Mouse (Mus musculus): ENCODE results near the gene Pde8a. TPM values are rescaled to one million over a fixed set of nuclear protein-coding genes. Genes with fewer than 3 reads are reported as not detected.

Gene Pde8a
- polyA plus RNA-seq, 1 experiment from 2014 or later: 6.5 TPM

DNA sequence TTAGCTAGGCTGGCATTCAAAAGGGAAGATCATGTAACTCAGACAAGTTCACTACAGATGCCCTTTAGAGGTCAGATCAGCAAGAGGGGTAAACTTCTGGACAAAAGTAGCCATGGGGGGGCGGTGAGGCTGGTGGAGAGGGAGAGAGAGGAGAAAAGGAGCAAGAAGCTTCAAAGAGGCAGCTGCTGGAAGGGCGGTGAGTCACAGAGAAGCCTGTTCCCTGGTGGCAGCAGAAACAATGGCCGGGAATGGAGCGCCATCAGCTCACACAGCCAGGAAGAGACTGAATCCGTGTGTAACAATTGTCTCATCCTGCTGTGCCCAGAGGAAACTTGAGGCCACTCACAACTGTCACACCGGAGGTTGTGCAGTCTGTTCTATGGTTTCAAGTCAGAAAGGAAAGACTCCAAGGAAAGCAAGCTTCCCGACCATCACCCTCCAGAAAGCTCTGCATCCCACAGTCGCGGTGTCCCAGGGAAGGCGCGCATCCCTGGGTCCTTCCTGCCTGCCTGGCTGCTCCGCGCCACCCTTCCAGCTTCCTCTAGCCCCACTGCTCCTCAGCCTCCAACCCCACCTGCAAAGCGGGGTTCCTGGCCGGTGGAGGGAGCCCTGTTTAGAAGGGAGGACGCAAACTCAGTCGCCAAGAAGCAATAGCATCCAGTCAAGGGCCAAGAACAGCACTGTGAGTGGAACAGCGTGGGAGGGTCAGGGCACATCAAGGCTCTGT, 122.5 kb downstream of the Pde8a start:
- Histone ChIP-seq H3K4me3 (ENCODE audit: low read depth, low read length) (no peak overlapping the region), H3K4me2 (replicated peaks; ENCODE audit: low read depth, low read length) (0 out of 2 replicates have a peak overlapping the region, but pooled peaks have one; percentile 19), H3K9ac (replicated peaks; ENCODE audit: low read depth) (no peak overlapping the region), H3K27ac (ENCODE audit: low read length) (peak overlapping the region; percentile 73), H3K4me1 (ENCODE audit: insufficient read depth, low read depth, low read length) (no peaks in the 10 kb centered on the region), H3K27me3 (replicated peaks; ENCODE audit: insufficient read depth, low read length) (no peaks in the 10 kb centered on the region), H3K36me3 (ENCODE audit: insufficient read depth, low read length) (peaks cover 14% of the 10 kb centered on the region; the same call in 1 of the 2 replicates), H3K9me3 (ENCODE audit: low read length) (no peaks in the 10 kb centered on the region)
- TF ChIP-seq EP300 (IDR thresholded peaks at IDR 0.05): no peak
- peak; percentile 37 for TF ChIP-seq CTCF (IDR thresholded peaks at IDR 0.05)
- DNase-seq (ENCODE audit: low spot score): peak; percentile 63
- 63% methylated on average over 18 of the region's 18 CpGs for WGBS
- peak; percentile 86 for ATAC-seq

DNA sequence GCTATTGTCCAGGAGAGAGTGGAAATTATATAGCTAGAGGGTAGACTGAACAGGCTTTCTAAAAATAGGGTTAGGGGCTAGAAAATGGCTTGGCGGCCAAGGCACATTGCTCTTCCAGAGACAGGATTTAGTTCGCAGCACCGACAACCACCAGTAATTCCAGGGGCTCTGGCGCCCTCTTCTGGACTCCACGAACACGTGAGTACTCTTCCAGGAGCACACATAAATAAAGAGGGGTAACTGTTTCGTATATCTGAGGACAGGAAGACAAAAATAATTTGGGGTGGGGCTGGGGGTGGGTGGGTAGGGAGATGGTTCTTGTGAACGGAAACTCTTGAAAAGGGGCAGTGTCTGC, 123.0 kb downstream of the Pde8a start:
- peak; percentile 61 for DNase-seq (ENCODE audit: low spot score)
- ATAC-seq: peak; percentile 42
- Histone ChIP-seq H3K36me3 (ENCODE audit: insufficient read depth, low read length) (peaks cover 14% of the 10 kb centered on the region; the same call in 1 of the 2 replicates), H3K9ac (replicated peaks; ENCODE audit: low read depth) (no peak overlapping the region), H3K4me1 (ENCODE audit: insufficient read depth, low read depth, low read length) (no peaks in the 10 kb centered on the region), H3K4me2 (replicated peaks; ENCODE audit: low read depth, low read length) (no peak overlapping the region), H3K27ac (ENCODE audit: low read length) (peak overlapping the region; percentile 73), H3K9me3 (ENCODE audit: low read length) (no peaks in the 10 kb centered on the region), H3K4me3 (ENCODE audit: low read depth, low read length) (no peak overlapping the region), H3K27me3 (replicated peaks; ENCODE audit: insufficient read depth, low read length) (no peaks in the 10 kb centered on the region)
- TF ChIP-seq EP300 (IDR thresholded peaks at IDR 0.05): no peak
- peak; percentile 70 for TF ChIP-seq CTCF (IDR thresholded peaks at IDR 0.05)
- WGBS: 27% methylated on average over 8 of the region's 8 CpGs

DNA sequence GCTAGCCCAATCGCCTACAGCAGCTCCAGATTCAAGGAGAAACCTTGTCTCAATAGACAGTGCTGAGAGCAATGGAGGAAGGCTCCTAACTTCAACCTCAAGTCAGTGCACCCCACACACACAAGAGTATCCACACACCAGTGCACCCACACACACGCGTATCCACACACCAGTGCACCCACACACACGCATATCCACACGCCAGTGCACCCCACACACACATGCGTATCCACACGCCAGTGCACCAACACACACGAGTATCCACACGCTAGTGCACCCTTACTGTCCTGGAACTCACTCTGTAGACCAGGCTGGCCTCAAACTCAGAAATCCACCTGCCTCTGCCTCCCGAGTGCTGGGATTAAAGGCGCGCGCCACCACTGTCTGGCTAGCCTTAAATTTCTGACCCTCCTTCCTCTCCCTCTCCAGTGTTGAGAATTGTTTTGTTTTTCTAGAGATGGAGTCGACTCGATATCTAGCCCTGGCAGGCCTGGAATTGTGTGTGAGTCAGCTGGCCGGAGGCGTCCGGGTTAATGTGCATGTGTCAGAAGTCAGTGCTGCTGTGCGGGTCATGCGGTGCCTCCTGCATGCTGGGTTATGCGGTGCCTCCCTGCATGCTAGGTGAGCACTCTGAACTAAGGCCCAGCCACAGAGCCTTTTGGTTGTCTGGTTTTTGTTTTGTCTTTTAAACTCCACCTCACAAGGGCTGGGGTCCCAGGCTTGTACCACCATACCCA, 124.6 kb downstream of the Pde8a start:
- Histone ChIP-seq H3K36me3 (ENCODE audit: insufficient read depth, low read length) (peaks cover 21% of the 10 kb centered on the region), H3K9ac (replicated peaks; ENCODE audit: low read depth) (no peak overlapping the region), H3K27me3 (replicated peaks; ENCODE audit: insufficient read depth, low read length) (no peaks in the 10 kb centered on the region)

DNA sequence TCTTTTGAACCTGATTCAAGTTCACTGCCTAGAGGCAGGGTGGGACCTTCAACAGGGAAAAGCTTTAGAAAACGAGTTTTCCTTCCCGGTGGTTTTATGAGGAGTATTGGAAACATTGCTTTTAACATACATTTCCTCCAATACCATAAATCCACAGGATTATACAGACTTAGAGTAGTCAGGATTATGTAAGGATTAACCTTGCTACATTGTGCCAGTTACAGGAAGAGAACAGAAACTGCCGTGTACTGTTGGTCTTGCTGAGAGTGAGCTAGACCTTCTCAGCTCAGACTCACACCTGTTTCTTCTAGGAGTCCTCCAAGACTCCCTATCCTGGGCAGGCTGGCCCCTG, 125.1 kb downstream of the Pde8a start:
- Histone ChIP-seq H3K27me3 (replicated peaks; ENCODE audit: insufficient read depth, low read length) (no peaks in the 10 kb centered on the region), H3K4me2 (replicated peaks; ENCODE audit: low read depth, low read length) (no peak overlapping the region), H3K9me3 (ENCODE audit: low read length) (no peaks in the 10 kb centered on the region), H3K36me3 (ENCODE audit: insufficient read depth, low read length) (peaks cover 16% of the 10 kb centered on the region), H3K9ac (replicated peaks; ENCODE audit: low read depth) (no peak overlapping the region), H3K27ac (ENCODE audit: low read length) (no peak overlapping the region), H3K4me1 (ENCODE audit: insufficient read depth, low read depth, low read length) (no peaks in the 10 kb centered on the region), H3K4me3 (ENCODE audit: low read depth, low read length) (no peak overlapping the region)
- DNase-seq (ENCODE audit: low spot score) (no peak), ATAC-seq (no peak)
- 81% methylated on average over 3 of the region's 3 CpGs for WGBS
- TF ChIP-seq CTCF (IDR thresholded peaks at IDR 0.05) (no peak), EP300 (IDR thresholded peaks at IDR 0.05) (no peak)

More for the DNA sequence above, 124.6 kb downstream of the Pde8a start:
- Histone ChIP-seq H3K4me2 (replicated peaks; ENCODE audit: low read depth, low read length) (no peak overlapping the region), H3K4me1 (ENCODE audit: insufficient read depth, low read depth, low read length) (no peaks in the 10 kb centered on the region), H3K9me3 (ENCODE audit: low read length) (no peaks in the 10 kb centered on the region), H3K27ac (ENCODE audit: low read length) (no peak overlapping the region), H3K4me3 (ENCODE audit: low read depth, low read length) (no peak overlapping the region)
- ATAC-seq (no peak), DNase-seq (ENCODE audit: low spot score) (no peak)
- 92% methylated on average over 21 of the region's 21 CpGs for WGBS
- TF ChIP-seq CTCF (IDR thresholded peaks at IDR 0.05): no peak

DNA sequence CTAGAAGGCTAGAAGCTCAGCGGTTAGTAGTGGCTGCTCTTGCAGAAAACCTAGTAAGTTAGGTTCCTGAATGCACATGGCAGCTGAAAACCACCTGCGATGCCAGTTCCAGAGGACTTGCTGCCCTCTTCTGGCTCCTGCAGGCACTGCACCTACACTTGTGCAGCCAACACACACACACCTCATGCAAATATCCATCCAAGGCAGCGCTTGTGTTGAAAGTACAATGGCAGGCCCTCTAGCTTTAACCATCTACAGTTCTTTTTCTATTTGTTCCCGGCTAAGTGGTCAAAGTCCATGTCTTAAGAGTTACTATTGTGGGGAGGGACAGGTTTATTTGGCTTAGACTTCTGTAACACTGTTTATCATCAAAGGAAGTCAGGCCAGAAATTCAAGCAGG, 126.4 kb downstream of the Pde8a start:
- H3K36me3 ChIP-seq (ENCODE audit: insufficient read depth, low read length): peaks cover 15% of the 10 kb centered on the region
- no peak for TF ChIP-seq EP300 (IDR thresholded peaks at IDR 0.05)
- TF ChIP-seq CTCF (IDR thresholded peaks at IDR 0.05): peak; percentile 85
- no peak overlapping the region for H3K9ac ChIP-seq (replicated peaks; ENCODE audit: low read depth)
- H3K27me3 ChIP-seq (replicated peaks; ENCODE audit: insufficient read depth, low read length): no peaks in the 10 kb centered on the region
- peaks cover 4% of the 10 kb centered on the region; the same call in 1 of the 2 replicates for H3K4me1 ChIP-seq (ENCODE audit: insufficient read depth, low read depth, low read length)
- H3K4me3 ChIP-seq (ENCODE audit: low read depth, low read length): no peak overlapping the region
- WGBS: 78% methylated on average over 4 of the region's 4 CpGs
- no peak for ATAC-seq
- H3K9me3 ChIP-seq (ENCODE audit: low read length): no peaks in the 10 kb centered on the region
- peak; percentile 56 for DNase-seq (ENCODE audit: low spot score)
- no peak overlapping the region for H3K4me2 ChIP-seq (replicated peaks; ENCODE audit: low read depth, low read length)
- H3K27ac ChIP-seq (ENCODE audit: low read length): no peak overlapping the region

DNA sequence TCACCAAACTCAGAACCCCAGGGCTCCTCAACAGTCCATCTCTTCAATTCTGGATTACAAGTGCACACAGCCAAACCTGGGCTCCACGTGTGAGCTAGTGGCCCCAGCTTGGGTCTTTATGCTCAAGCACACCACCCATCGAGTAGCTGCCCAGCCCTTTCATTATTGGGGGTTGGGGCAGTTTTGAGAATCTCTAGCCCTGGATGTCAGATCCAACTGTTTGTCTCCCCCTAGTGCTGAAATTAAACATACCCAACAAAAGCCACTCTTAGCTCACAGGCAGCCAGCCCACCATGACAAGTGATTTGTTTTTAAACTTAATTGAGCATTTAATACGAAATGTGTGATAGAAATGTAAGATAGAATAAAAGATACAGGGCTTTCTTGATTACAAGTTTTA, 128.2 kb downstream of the Pde8a start:
- Histone ChIP-seq H3K27ac (ENCODE audit: low read length) (no peak overlapping the region), H3K36me3 (ENCODE audit: insufficient read depth, low read length) (peaks cover 15% of the 10 kb centered on the region), H3K9me3 (ENCODE audit: low read length) (no peaks in the 10 kb centered on the region), H3K4me3 (ENCODE audit: low read depth, low read length) (no peak overlapping the region), H3K27me3 (replicated peaks; ENCODE audit: insufficient read depth, low read length) (no peaks in the 10 kb centered on the region), H3K9ac (replicated peaks; ENCODE audit: low read depth) (no peak overlapping the region; the same call in 1 of the 2 replicates), H3K4me1 (ENCODE audit: insufficient read depth, low read depth, low read length) (peaks cover 4% of the 10 kb centered on the region; the same call in 1 of the 2 replicates), H3K4me2 (replicated peaks; ENCODE audit: low read depth, low read length) (no peak overlapping the region)
- TF ChIP-seq EP300 (IDR thresholded peaks at IDR 0.05) (no peak), CTCF (IDR thresholded peaks at IDR 0.05) (peak; percentile 73)
- DNase-seq (ENCODE audit: low spot score) (peak; percentile 47), ATAC-seq (no peak)
- WGBS: 28% methylated on average over 3 of the region's 3 CpGs

All from lung, postnatal 0 days (tissue).